Mouse (Mus musculus) midbrain, postnatal 0 days (tissue): Measurements from ENCODE around the gene Adamts4. TPM values are rescaled to one million over a fixed set of nuclear protein-coding genes. Genes with fewer than 3 reads are reported as not detected.
A peak's percentile ranks its signal among the peaks of the same experiment; 100 is the strongest.

Experiments
- ATAC-seq: fragments of 200-750 bp; cut with Nextera tagmentation; 2 replicates; pipeline ENCODE4 v1.8.0; 2017; ENCODE audit warnings: moderate number of reproducible peaks, mild to moderate bottlenecking, moderate TSS enrichment, moderate library complexity; ENCODE audit not compliant: low FRiP score
- DNase-seq: peaks from one replicate; pipeline ENCODE4 v3.0.0-alpha.2; 2015; ENCODE audit warnings: low spot score
- H3K27ac ChIP-seq: fragments of 300-500 bp; sonication (generic); 2 replicates; pipeline ENCODE4 v1.5.1; 2014; ENCODE audit warnings: low read depth, mild to moderate bottlenecking, low read length, mixed read lengths
- H3K27me3 ChIP-seq: fragments of 300-500 bp; sonication (generic); 2 replicates; pipeline ENCODE4 v1.6.1; 2014; ENCODE audit warnings: low read length, control low read depth, mixed read lengths; ENCODE audit not compliant: insufficient read depth
- H3K36me3 ChIP-seq: fragments of 300-500 bp; sonication (generic); 2 replicates; pipeline ENCODE4 v1.6.1; 2014; ENCODE audit warnings: low read length, control low read depth, mixed read lengths; ENCODE audit not compliant: insufficient read depth
- H3K4me1 ChIP-seq: fragments of 300-500 bp; sonication (generic); 2 replicates; pipeline ENCODE4 v1.6.1; 2014; ENCODE audit warnings: mild to moderate bottlenecking, control low read depth, antibody characterized with exemption, low read length, mixed read lengths; ENCODE audit not compliant: insufficient read depth
- H3K4me2 ChIP-seq: fragments of 300-500 bp; sonication (generic); 2 replicates; pipeline ENCODE4 v1.6.1; 2014; ENCODE audit warnings: low read depth, mild to moderate bottlenecking, low read length, mixed read lengths; ENCODE audit not compliant: poor library complexity, severe bottlenecking
- H3K4me3 ChIP-seq: fragments of 300-500 bp; sonication (generic); 2 replicates; pipeline ENCODE4 v1.5.1; 2014; ENCODE audit warnings: low read depth, mild to moderate bottlenecking, low read length, moderate library complexity
- H3K9ac ChIP-seq: fragments of 300-500 bp; sonication (generic); replicated peaks from 2 replicates; pipeline ENCODE4 v1.6.1; 2014; ENCODE audit warnings: mild to moderate bottlenecking, low read length, moderate library complexity, mixed read lengths; ENCODE audit not compliant: poor library complexity, severe bottlenecking
- H3K9me3 ChIP-seq: fragments of 300-500 bp; sonication (generic); 2 replicates; pipeline ENCODE4 v1.6.1; 2016; ENCODE audit warnings: low read length, control low read depth
- CTCF ChIP-seq: IDR thresholded peaks from 2 replicates; pipeline ENCODE4 v1.5.1; 2016; ENCODE audit warnings: antibody characterized with exemption, mild to moderate bottlenecking
- WGBS: fragments of 180-500 bp; shearing (Covaris S2); extraction: QIAGEN DNeasy Blood & Tissue Kit; methylation state at CpG from one replicate; pipeline ENCODE4 v1.1.7; 2014; 5-methylcytosine and 5-hydroxymethylcytosine counted together
- polyA plus RNA-seq: library from polyadenylated mRNA; unstranded; fragments of >200 nt; fragmentation: Nextera tagmentation; extraction: Ambion mirVana; gene quantifications from 2 replicates; pipeline ENCODE4 v1.2.1, GENCODE M21; 2015
- total RNA-seq: library from RNA; depleted of rRNA; stranded (reverse); fragments of >200 nt; gene quantifications from 2 replicates; pipeline ENCODE4 v1.2.3, GENCODE M21; 2014

Gene Adamts4
- total and polyA plus RNA-seq, 2 experiments from 2014 or later = 4.2 to 8.2 TPM

- Histone ChIP-seq H3K9ac (no peak overlapping the region), H3K27me3 (no peaks in the 10 kb centered on the region), H3K27ac (peak overlapping the region; percentile 59), H3K4me2 (peak overlapping the region; percentile 32), H3K4me1 (peaks cover 5% of the 10 kb centered on the region; the same call in 1 of the 2 replicates), H3K36me3 (no peaks in the 10 kb centered on the region), H3K9me3 (no peaks in the 10 kb centered on the region), H3K4me3 (no peak overlapping the region)
- TF ChIP-seq CTCF = no peak
- ATAC-seq (peak; percentile 95), DNase-seq (peak; percentile 93)
- WGBS = 0% methylated on average over 2 of the region's 2 CpGs
These were observed 13.0 kb downstream of the Adamts4 start for GRCm38 (mm10) chr1:171263185-171263611.

- ATAC-seq (no peak), DNase-seq (no peak)
- TF ChIP-seq CTCF = peak; percentile 40
- peak overlapping the region; percentile 59 for H3K27ac ChIP-seq
- peaks cover 5% of the 10 kb centered on the region; the same call in 1 of the 2 replicates for H3K4me1 ChIP-seq
- peak overlapping the region; percentile 32; the same call in 1 of the 2 replicates for H3K4me2 ChIP-seq
- WGBS = 84% methylated on average over 3 of the region's 3 CpGs
- no peaks in the 10 kb centered on the region for H3K9me3 ChIP-seq
- no peak overlapping the region for H3K9ac ChIP-seq
- H3K4me3 ChIP-seq = no peak overlapping the region
- H3K27me3 ChIP-seq = no peaks in the 10 kb centered on the region
- H3K36me3 ChIP-seq = no peaks in the 10 kb centered on the region
These were observed 13.6 kb downstream of the Adamts4 start for GRCm38 (mm10) chr1:171263666-171264461.

DNA sequence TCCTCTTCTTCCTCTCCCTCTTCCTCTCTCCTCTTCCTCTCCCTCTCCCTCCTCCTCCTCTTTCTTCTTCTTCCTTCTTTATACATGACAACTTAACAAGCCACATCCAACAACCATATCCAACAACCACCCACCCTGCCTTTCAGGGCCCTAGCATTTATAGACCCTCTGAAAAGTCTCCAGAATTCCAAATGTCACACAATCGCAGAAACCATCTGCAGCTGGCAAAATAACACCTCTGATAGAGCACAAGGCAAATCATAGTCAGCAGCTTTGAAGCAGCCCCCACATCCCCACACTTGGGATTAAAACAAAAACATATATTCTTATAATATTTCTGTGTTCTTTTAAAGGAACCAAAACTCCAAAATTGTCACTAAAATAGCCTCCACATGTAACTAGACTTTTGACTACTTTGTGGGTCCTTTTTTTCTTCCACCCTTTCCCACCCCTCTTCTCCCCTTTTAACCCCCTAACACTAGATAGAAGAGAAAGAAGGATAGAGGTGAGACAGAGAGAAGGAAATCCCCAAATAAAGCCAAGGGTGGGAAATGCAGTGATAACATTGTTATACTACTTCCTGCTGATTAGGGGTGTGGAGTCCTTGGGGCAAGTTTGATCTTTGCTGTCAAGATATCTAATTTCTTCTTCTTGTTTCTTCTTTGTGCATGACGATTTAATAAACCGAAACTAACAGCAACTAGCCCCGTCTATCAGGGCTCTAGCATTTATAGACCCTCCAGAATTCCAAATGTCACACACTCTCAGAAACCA is 15.9 kb downstream of the Adamts4 start:
- H3K4me2 ChIP-seq = no peak overlapping the region
- H3K4me3 ChIP-seq = no peak overlapping the region
- peaks cover 9% of the 10 kb centered on the region; the same call in 1 of the 2 replicates for H3K4me1 ChIP-seq
- 79% methylated on average over 4 of the region's 4 CpGs for WGBS
- no peak for ATAC-seq
- H3K27me3 ChIP-seq = no peaks in the 10 kb centered on the region
- H3K9me3 ChIP-seq = no peaks in the 10 kb centered on the region
- no peak for TF ChIP-seq CTCF
- H3K27ac ChIP-seq = no peak overlapping the region
- no peak overlapping the region for H3K9ac ChIP-seq
- DNase-seq = no peak
- no peaks in the 10 kb centered on the region for H3K36me3 ChIP-seq

GRCm38 (mm10) chr1:171268341-171268740 is 18.1 kb downstream of the Adamts4 start:
- Histone ChIP-seq H3K4me2 (no peak overlapping the region), H3K27me3 (no peaks in the 10 kb centered on the region), H3K9ac (no peak overlapping the region), H3K4me3 (no peak overlapping the region), H3K36me3 (no peaks in the 10 kb centered on the region), H3K9me3 (no peaks in the 10 kb centered on the region), H3K4me1 (peaks cover 13% of the 10 kb centered on the region; the same call in 1 of the 2 replicates), H3K27ac (no peak overlapping the region)
- TF ChIP-seq CTCF = no peak
- DNase-seq = no peak
- WGBS = 57% methylated on average over 1 of the region's 1 CpGs
- no peak for ATAC-seq

GRCm38 (mm10) chr1:171269848-171270572 is 19.8 kb downstream of the Adamts4 start, which contains the start of gene B4galt3:
TSS of gene B4galt3 (plus strand) at chr1:171270328.
- WGBS = 4% methylated on average over 35 of the region's 36 CpGs

More at GRCm38 (mm10) chr1:171269848-171270572, 19.8 kb downstream of the Adamts4 start, which contains the start of gene B4galt3:
- TF ChIP-seq CTCF = peak; percentile 22
- ATAC-seq (peak; percentile 92), DNase-seq (peak; percentile 92)
- Histone ChIP-seq H3K9ac (peak within 1 kb of the TSS; percentile 82), H3K4me2 (peak within 1 kb of the TSS; percentile 89), H3K27ac (peak within 1 kb of the TSS; percentile 55), H3K4me3 (peak within 1 kb of the TSS; percentile 87), H3K9me3 (no peaks in the 10 kb centered on the region), H3K27me3 (no peaks in the 10 kb centered on the region), H3K4me1 (peaks cover 9% of the 10 kb centered on the region; the same call in 1 of the 2 replicates), H3K36me3 (peaks cover 14% of the 10 kb centered on the region; the same call in 1 of the 2 replicates)
